Mouse (Mus musculus) lung, adult 2 months (tissue): ENCODE measurements at regions not wholly inside any gene's neighbourhood (a gene's known extent, or its start where the extent isn't known, plus 50 kb on each side); places are given as distances from the start of the nearest gene placed in this dataset.

Experiments
- DNase-seq: peaks from one replicate; pipeline ENCODE4 v3.0.0; 2022
- H3K4me1 ChIP-seq: fragments of 200-500 bp; 2 replicates; pipeline ENCODE4 v1.6.1; 2011; ENCODE audit warnings: low read length; ENCODE audit not compliant: control insufficient read depth, insufficient read depth
- H3K4me3 ChIP-seq: fragments of 200-500 bp; replicated peaks from 2 replicates; pipeline ENCODE3; 2011; ENCODE audit warnings: low read depth, mild to moderate bottlenecking, control low read depth, low read length; ENCODE audit errors: extremely low read depth
- CTCF ChIP-seq: fragments of 200-500 bp; IDR thresholded peaks from 2 replicates; pipeline ENCODE4 v1.5.1; 2011; ENCODE audit warnings: mild to moderate bottlenecking, low read length, control low read depth; ENCODE audit not compliant: insufficient read depth
- POLR2A ChIP-seq: fragments of 200-500 bp; IDR thresholded peaks from 2 replicates; pipeline ENCODE4 v1.6.1; 2011; ENCODE audit warnings: low read depth, mild to moderate bottlenecking, control low read depth, low read length, borderline replicate concordance; ENCODE audit errors: extremely low read depth
- WGBS: fragments of 180-500 bp; shearing (Covaris S2); methylation state at CpG from one replicate; pipeline ENCODE4 v1.1.7; 2018; 5-methylcytosine and 5-hydroxymethylcytosine counted together

- TF ChIP-seq CTCF: no peak
- no peak for TF ChIP-seq POLR2A
- Histone ChIP-seq H3K4me1 (no peaks in the 10 kb centered on the region), H3K4me3 (no peak overlapping the region)
- DNase-seq: no peak
- WGBS: 36% methylated on average over 5 of the region's 5 CpGs
Observed at GRCm38 (mm10) chr3:147347278-147348039, 495.3 kb downstream of the Ttll7 start.

- WGBS: 84% methylated on average over 5 of the region's 5 CpGs
- no peaks in the 10 kb centered on the region for H3K4me1 ChIP-seq
- DNase-seq: no peak
- TF ChIP-seq CTCF (no peak), POLR2A (no peak)
- no peak overlapping the region for H3K4me3 ChIP-seq
Observed at GRCm38 (mm10) chr3:147387077-147387476, 534.9 kb downstream of the Ttll7 start.

GRCm38 (mm10) chr3:147398298-147398697 lies 546.1 kb downstream of the Ttll7 start:
- no peaks in the 10 kb centered on the region for H3K4me1 ChIP-seq
- TF ChIP-seq CTCF (no peak), POLR2A (no peak)
- no peak for DNase-seq
- no peak overlapping the region for H3K4me3 ChIP-seq
- WGBS: 86% methylated on average over 8 of the region's 8 CpGs

- TF ChIP-seq CTCF (no peak), POLR2A (no peak)
- Histone ChIP-seq H3K4me3 (no peak overlapping the region), H3K4me1 (no peaks in the 10 kb centered on the region)
- WGBS: 81% methylated on average over 4 of the region's 4 CpGs
- DNase-seq: no peak
Observed at GRCm38 (mm10) chr3:147412274-147412673, 560.1 kb downstream of the Ttll7 start.

- Histone ChIP-seq H3K4me1 (no peaks in the 10 kb centered on the region), H3K4me3 (no peak overlapping the region)
- DNase-seq: no peak
- TF ChIP-seq POLR2A (no peak), CTCF (no peak)
- WGBS: 32% methylated on average over 3 of the region's 3 CpGs
Observed at GRCm38 (mm10) chr3:147416926-147417325, 564.8 kb downstream of the Ttll7 start.

GRCm38 (mm10) chr3:147419129-147419528 lies 567.0 kb downstream of the Ttll7 start:
- TF ChIP-seq POLR2A (no peak), CTCF (no peak)
- no peak for DNase-seq
- 44% methylated on average over 3 of the region's 3 CpGs for WGBS
- Histone ChIP-seq H3K4me3 (no peak overlapping the region), H3K4me1 (no peaks in the 10 kb centered on the region)

GRCm38 (mm10) chr3:147422196-147422595 lies 570.0 kb downstream of the Ttll7 start:
- Histone ChIP-seq H3K4me1 (no peaks in the 10 kb centered on the region), H3K4me3 (no peak overlapping the region)
- TF ChIP-seq POLR2A (no peak), CTCF (no peak)
- WGBS: 77% methylated on average over 5 of the region's 5 CpGs
- no peak for DNase-seq

GRCm38 (mm10) chr3:147423895-147424575 lies 571.9 kb downstream of the Ttll7 start:
- WGBS: 72% methylated on average over 2 of the region's 2 CpGs
- no peak for DNase-seq
- H3K4me1 ChIP-seq: no peaks in the 10 kb centered on the region
- no peak overlapping the region for H3K4me3 ChIP-seq
- TF ChIP-seq CTCF (no peak), POLR2A (no peak)

- DNase-seq: no peak
- WGBS: 72% methylated on average over 10 of the region's 10 CpGs
- no peaks in the 10 kb centered on the region for H3K4me1 ChIP-seq
- no peak for TF ChIP-seq CTCF
- TF ChIP-seq POLR2A: no peak
- no peak overlapping the region for H3K4me3 ChIP-seq
Observed at GRCm38 (mm10) chr3:147428837-147429236, 576.7 kb downstream of the Ttll7 start.

GRCm38 (mm10) chr3:147442925-147443690 lies 590.9 kb downstream of the Ttll7 start:
- DNase-seq: no peak
- 65% methylated on average over 5 of the region's 5 CpGs for WGBS
- TF ChIP-seq CTCF (no peak), POLR2A (no peak)
- no peaks in the 10 kb centered on the region for H3K4me1 ChIP-seq
- no peak overlapping the region for H3K4me3 ChIP-seq
